Mouse (Mus musculus) heart, adult 2 months (tissue): Measurements from ENCODE around the gene Ltbp3.

Experiments
- CTCF ChIP-seq: fragments of 200-600 bp; IDR thresholded peaks from 2 replicates; pipeline ENCODE4 v1.8.1; 2022; ENCODE audit warnings: antibody characterized with exemption, mild to moderate bottlenecking, moderate library complexity
- POLR2A ChIP-seq: fragments of 200-500 bp; IDR thresholded peaks from 2 replicates; pipeline ENCODE4 v1.6.1; 2011; ENCODE audit warnings: mild to moderate bottlenecking, low read depth, low read length, control low read depth; ENCODE audit not compliant: insufficient read depth

GRCm38 (mm10) chr19:5692086-5692912 is 48.4 kb upstream of the Ltbp3 start:
- TF ChIP-seq POLR2A (0 out of 2 replicates have a peak, but pooled peaks have one; percentile 33), CTCF (no peak)
